Mouse (Mus musculus) heart, adult 2 months (tissue): ENCODE measurements around the gene P4hb. TPM values are rescaled to one million over a fixed set of nuclear protein-coding genes. Genes with fewer than 3 reads are reported as not detected.
A peak's percentile ranks its signal among the peaks of the same experiment; 100 is the strongest.

Experiments
- DNase-seq, 2 experiments: peaks; one replicate each; pipeline ENCODE4 v3.0.0; 2021
- H3K27ac ChIP-seq: fragments of 200-600 bp; 2 replicates; pipeline ENCODE4 v1.8.1; 2022
- H3K27me3 ChIP-seq: fragments of 200-500 bp; 2 replicates; pipeline ENCODE4 v1.6.1; 2012; ENCODE audit warnings: mild to moderate bottlenecking, low read length, inconsistent platforms, mixed read lengths; ENCODE audit not compliant: control insufficient read depth, insufficient read depth
- H3K36me3 ChIP-seq: fragments of 200-500 bp; 2 replicates; pipeline ENCODE4 v1.6.1; 2012; ENCODE audit warnings: low read length, inconsistent platforms; ENCODE audit not compliant: control insufficient read depth, insufficient read depth
- H3K4me1 ChIP-seq: fragments of 200-500 bp; 2 replicates; pipeline ENCODE4 v1.6.1; 2011; ENCODE audit warnings: low read length; ENCODE audit not compliant: control insufficient read depth, insufficient read depth
- H3K4me3 ChIP-seq: fragments of 200-600 bp; 2 replicates; pipeline ENCODE4 v1.8.1; 2022
- H3K79me2 ChIP-seq: fragments of 200-500 bp; replicated peaks from 2 replicates; pipeline ENCODE4 v1.6.1; 2012; ENCODE audit warnings: mild to moderate bottlenecking, inconsistent platforms, low read length, moderate library complexity, mixed read lengths; ENCODE audit not compliant: control insufficient read depth, insufficient read depth
- H3K9ac ChIP-seq: fragments of 200-500 bp; 2 replicates; pipeline ENCODE4 v1.6.1; 2012; ENCODE audit warnings: low read depth, mild to moderate bottlenecking, control low read depth, inconsistent platforms, low read length, mixed read lengths
- CTCF ChIP-seq: fragments of 200-600 bp; IDR thresholded peaks from 2 replicates; pipeline ENCODE4 v1.8.1; 2022; ENCODE audit warnings: antibody characterized with exemption, mild to moderate bottlenecking, moderate library complexity
- EP300 ChIP-seq: fragments of 200-500 bp; IDR thresholded peaks from 2 replicates; pipeline ENCODE4 v1.6.1; 2011; ENCODE audit warnings: low read depth, low read length, control low read depth; ENCODE audit not compliant: insufficient read depth
- POLR2A ChIP-seq: fragments of 200-500 bp; IDR thresholded peaks from 2 replicates; pipeline ENCODE4 v1.6.1; 2011; ENCODE audit warnings: mild to moderate bottlenecking, low read depth, low read length, control low read depth; ENCODE audit not compliant: insufficient read depth
- WGBS: fragments of 180-500 bp; shearing (Covaris S2); methylation state at CpG from one replicate; pipeline ENCODE4 v1.1.7; 2018; 5-methylcytosine and 5-hydroxymethylcytosine counted together
- intact Hi-C: fragments of 180-260 bp; cut with DNase I; formaldehyde crosslinking; loops from one replicate; pipeline ENCODE4 v1.15.1; 2025
- polyA plus RNA-seq: library from polyadenylated mRNA; depleted of rRNA; stranded (reverse); fragments of >200 nt; gene quantifications from 2 replicates; pipeline ENCODE4 v1.2.3, GENCODE M21; 2012
- total RNA-seq, 2 experiments: library from RNA; stranded (reverse); gene quantifications; 2 replicates each; pipeline ENCODE4 v1.2.3; 2021

P4hb gene
- total and polyA plus RNA-seq, 3 experiments = 115 to 246 (median 221) TPM

GRCm38 (mm10) chr11:120600716-120601115 is 27.7 kb upstream of the P4hb start:
- WGBS = 86% methylated on average over 3 of the region's 3 CpGs
- peaks cover 7% of the 10 kb centered on the region for H3K4me1 ChIP-seq

DNA sequence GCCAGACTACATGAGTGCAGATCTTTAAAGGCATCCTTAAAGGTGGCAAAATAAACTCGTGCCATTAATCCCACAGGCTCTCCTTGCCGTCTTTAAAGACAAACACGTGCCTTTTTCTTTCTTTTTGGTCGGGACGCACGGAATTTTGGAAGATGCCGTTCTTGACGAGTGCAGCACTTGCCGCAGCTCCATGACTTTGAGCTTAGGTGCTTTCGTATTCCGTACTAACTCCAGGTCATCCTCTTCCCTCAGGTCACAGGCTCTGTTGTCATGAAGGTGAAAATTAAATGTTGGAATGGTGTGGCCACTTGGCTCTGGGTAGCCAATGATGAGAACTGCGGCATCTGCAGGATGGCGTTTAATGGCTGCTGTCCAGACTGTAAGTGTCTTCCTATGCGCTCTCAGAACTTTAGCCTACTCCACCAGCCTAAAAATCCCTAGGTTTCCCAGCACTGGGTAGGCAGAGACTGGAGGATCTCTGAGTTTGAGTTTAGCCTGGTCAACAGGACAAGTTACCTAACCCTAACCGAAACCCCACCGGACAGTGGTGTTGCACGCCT is 26.0 kb upstream of the P4hb start:
- peak overlapping the region; percentile 81 for H3K9ac ChIP-seq
- TF ChIP-seq EP300 (no peak), POLR2A (no peak), CTCF (no peak)
- H3K27me3 ChIP-seq = no peaks in the 10 kb centered on the region
- H3K27ac ChIP-seq = peak overlapping the region; percentile 77
- WGBS = 41% methylated on average over 17 of the region's 17 CpGs
- peaks cover 7% of the 10 kb centered on the region for H3K4me1 ChIP-seq
- intact Hi-C loops = no loop called here
- no peak for DNase-seq
- no peaks in the 10 kb centered on the region; the same call in 1 of the 2 replicates for H3K36me3 ChIP-seq
- H3K79me2 ChIP-seq = peaks cover 3% of the 10 kb centered on the region
- H3K4me3 ChIP-seq = peak overlapping the region; percentile 85

More at GRCm38 (mm10) chr11:120600716-120601115, 27.7 kb upstream of the P4hb start:
- DNase-seq = no peak
- intact Hi-C loops = no loop called here
- Histone ChIP-seq H3K36me3 (no peaks in the 10 kb centered on the region; the same call in 1 of the 2 replicates), H3K79me2 (peaks cover 3% of the 10 kb centered on the region; the same call in 1 of the 2 replicates), H3K27ac (no peak overlapping the region), H3K4me3 (no peak overlapping the region), H3K27me3 (no peaks in the 10 kb centered on the region), H3K9ac (no peak overlapping the region)
- TF ChIP-seq POLR2A = no peak
- no peak for TF ChIP-seq EP300
- no peak for TF ChIP-seq CTCF

DNA sequence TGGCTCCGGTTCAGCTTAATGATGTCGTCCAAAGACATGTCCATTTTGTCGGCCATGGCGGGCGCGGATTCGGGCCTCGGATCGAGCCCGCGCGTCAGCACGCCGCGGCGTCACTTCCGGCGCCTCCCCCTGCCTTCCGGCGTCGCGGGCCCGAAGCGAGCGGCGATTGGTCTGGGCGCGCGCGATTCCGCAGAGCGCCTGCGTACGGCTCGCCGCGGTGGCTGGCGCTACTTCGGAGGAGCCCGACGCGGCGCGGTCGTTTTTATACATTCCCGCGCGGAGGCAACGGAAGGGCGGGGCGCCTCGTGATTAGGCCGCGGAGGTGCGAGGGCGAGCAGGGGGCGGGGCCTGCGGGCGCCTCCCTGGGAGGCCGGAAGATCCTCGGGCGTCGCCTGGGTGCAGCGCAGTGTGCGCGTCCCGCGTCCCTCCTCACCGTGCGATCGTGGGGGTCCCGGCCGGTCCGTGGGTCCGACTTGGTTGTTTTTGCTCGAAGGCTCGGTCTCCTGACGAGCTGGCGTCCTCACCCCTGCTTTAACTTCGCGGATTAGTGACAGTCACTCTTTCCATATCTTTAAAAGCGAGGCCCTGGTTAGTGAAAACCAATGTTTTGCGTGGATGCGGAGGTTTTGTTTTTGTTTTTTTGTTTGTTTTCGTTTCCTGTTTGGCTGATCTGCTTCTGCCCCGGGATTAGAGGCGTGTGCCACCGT is 25.4 kb upstream of the P4hb start, which contains the start of the genes Alyref and Anapc11:
Alyref (minus strand) TSS at position 83 of the 707 bp plus-strand sequence.
Anapc11 (plus strand) TSS at position 139 of the 707 bp plus-strand sequence.
- Histone ChIP-seq H3K27ac (peak within 1 kb of the TSS; percentile 77), H3K27me3 (no peaks in the 10 kb centered on the region), H3K4me1 (peaks cover 7% of the 10 kb centered on the region), H3K4me3 (peak within 1 kb of the TSS; percentile 85), H3K36me3 (no peaks in the 10 kb centered on the region; the same call in 1 of the 2 replicates), H3K79me2 (peaks cover 3% of the 10 kb centered on the region), H3K9ac (peak within 1 kb of the TSS; percentile 84)
- intact Hi-C loops = no loop called here
- TF ChIP-seq CTCF (peak; percentile 26), POLR2A (peak; percentile 53), EP300 (no peak)
- peak; percentile 96 to 97 for DNase-seq
- WGBS = under 1% methylated on average over 88 of the region's 88 CpGs

GRCm38 (mm10) chr11:120597240-120598235 is 24.5 kb upstream of the P4hb start:
- H3K4me3 ChIP-seq = peak overlapping the region; percentile 85
- TF ChIP-seq EP300 (no peak), POLR2A (no peak), CTCF (no peak)
- no peak for DNase-seq
- H3K9ac ChIP-seq = peak overlapping the region; percentile 84
- intact Hi-C loops = no loop called here
- H3K4me1 ChIP-seq = peaks cover 7% of the 10 kb centered on the region
- 3% methylated on average over 96 of the region's 99 CpGs for WGBS
- H3K27me3 ChIP-seq = no peaks in the 10 kb centered on the region
- peak overlapping the region; percentile 77 for H3K27ac ChIP-seq
- peaks cover 3% of the 10 kb centered on the region for H3K79me2 ChIP-seq
- no peaks in the 10 kb centered on the region; the same call in none of the 2 replicates for H3K36me3 ChIP-seq

DNA sequence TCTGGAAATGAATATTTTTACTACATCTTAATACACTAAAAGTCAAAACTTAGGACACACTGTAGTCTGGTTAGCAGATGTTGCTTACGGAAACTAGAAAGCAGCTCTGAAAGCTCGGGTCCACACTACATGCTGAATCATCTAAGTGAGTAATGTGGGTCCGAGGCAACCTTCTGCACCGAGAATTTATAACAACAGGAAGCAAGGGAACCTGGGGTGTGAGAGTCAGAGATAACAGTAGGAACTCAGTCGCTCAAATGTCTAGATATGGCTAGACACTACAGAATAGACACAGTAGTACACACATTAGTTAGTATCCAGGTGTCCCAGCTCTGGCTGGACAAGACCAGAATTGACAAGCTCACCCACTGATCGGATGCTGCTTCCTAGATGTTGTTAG is 15.5 kb upstream of the P4hb start:
- no peaks in the 10 kb centered on the region for H3K4me1 ChIP-seq
- no peaks in the 10 kb centered on the region; the same call in none of the 2 replicates for H3K36me3 ChIP-seq
- H3K27me3 ChIP-seq = no peaks in the 10 kb centered on the region
- H3K27ac ChIP-seq = no peak overlapping the region
- 61% methylated on average over 6 of the region's 6 CpGs for WGBS
- intact Hi-C loops = no loop called here
- H3K4me3 ChIP-seq = no peak overlapping the region
- no peak for DNase-seq
- H3K79me2 ChIP-seq = no peaks in the 10 kb centered on the region
- TF ChIP-seq CTCF (no peak), EP300 (no peak), POLR2A (no peak)
- no peak overlapping the region for H3K9ac ChIP-seq
